Mouse (Mus musculus) bone marrow macrophage, adult 2 months (primary cell): ENCODE data around the gene Trappc10.

Experiments
- CTCF ChIP-seq: IDR thresholded peaks from 2 replicates; pipeline ENCODE4 v1.5.1; 2012; ENCODE audit warnings: low read depth, mild to moderate bottlenecking, low read length, moderate library complexity
- POLR2A ChIP-seq: IDR thresholded peaks from 2 replicates; pipeline ENCODE4 v1.6.1; 2012; ENCODE audit warnings: mild to moderate bottlenecking, low read depth, low read length, borderline replicate concordance

GRCm38 (mm10) chr10:78288135-78288534 lies 43.7 kb upstream of the Trappc10 start:
- TF ChIP-seq CTCF, result no peak
- TF ChIP-seq POLR2A, result no peak
